In genomic region chr13:38077113-38077512, GRCm38 (mm10) we compare ENCODE assay signal across 12 mouse cellular contexts. TPM values are rescaled to one million over a fixed set of nuclear protein-coding genes. Genes with fewer than 3 reads are reported as not detected.
DNase-seq lines count a peak whose midpoint lies in the region; ATAC-seq and TF ChIP-seq lines count a peak whose summit lies in the region.
"Had no signal": no experiment of that assay in that cellular context is flagged by ENCODE, and none has a peak within 500 bp of the region (broad histone marks: within the 10 kb centered on the region; RNA-seq: fewer than 3 reads in every experiment).

No protein-coding gene starts in this region.

- no peaks in the 10 kb centered on the region for H3K9me3 ChIP-seq in kidney, postnatal 0 days (replicated peaks; ENCODE audit: low read length)
- H3K9me3 ChIP-seq in limb, embryonic 14.5 days (ENCODE audit: control insufficient read depth, low read length): no peaks in the 10 kb centered on the region

- no peak overlapping the region for H3K4me3 ChIP-seq in kidney, postnatal 0 days (replicated peaks; ENCODE audit: low read depth, low read length)
- H3K4me3 ChIP-seq in limb, embryonic 14.5 days (replicated peaks; ENCODE audit: low read length): no peak overlapping the region
- H3K4me3 ChIP-seq: erythroblast, embryonic 14.5 days had no signal

- no peaks in the 10 kb centered on the region for H3K36me3 ChIP-seq in kidney, postnatal 0 days (ENCODE audit: insufficient read depth, low read length)
- no peaks in the 10 kb centered on the region for H3K36me3 ChIP-seq in limb, embryonic 14.5 days (ENCODE audit: control insufficient read depth, insufficient read depth, low read length)

- 19% methylated on average over 11 of the region's 11 CpGs for WGBS in kidney, postnatal 0 days
- 21% methylated on average over 11 of the region's 11 CpGs for WGBS in limb, embryonic 14.5 days

- ATAC-seq in kidney, postnatal 0 days (replicated peaks; ENCODE audit: low FRiP score, low read depth): no peak
- no peak for ATAC-seq in limb, embryonic 14.5 days (ENCODE audit: low FRiP score, low read depth)
- ATAC-seq in activated CD4-positive, CD25-positive, alpha-beta regulatory T cell, adult 4 months: no peak
- ATAC-seq in inflammation-experienced regulatory T-cells, adult 6 months: no peak

- no peak overlapping the region for H3K4me2 ChIP-seq in kidney, postnatal 0 days (ENCODE audit: low read length)
- H3K4me2 ChIP-seq in limb, embryonic 14.5 days (replicated peaks; ENCODE audit: low read depth, low read length, severe bottlenecking): no peak overlapping the region

- no peak overlapping the region for H3K27ac ChIP-seq in kidney, postnatal 0 days
- H3K27ac ChIP-seq in limb, embryonic 14.5 days (replicated peaks; ENCODE audit: low read depth, low read length): no peak overlapping the region

- H3K9ac ChIP-seq in kidney, postnatal 0 days (ENCODE audit: low read depth, low read length): no peak overlapping the region
- H3K9ac ChIP-seq in limb, embryonic 14.5 days (ENCODE audit: low read depth, low read length, severe bottlenecking): no peak overlapping the region

- no peak for TF ChIP-seq CTCF in kidney, postnatal 0 days (IDR thresholded peaks at IDR 0.05; ENCODE audit: low read depth)

- no peaks in the 10 kb centered on the region for H3K4me1 ChIP-seq in kidney, postnatal 0 days (replicated peaks; ENCODE audit: insufficient read depth, low read length)
- H3K4me1 ChIP-seq in limb, embryonic 14.5 days (ENCODE audit: control insufficient read depth, insufficient read depth, low read length): no peaks in the 10 kb centered on the region

- TF ChIP-seq POLR2A in limb, embryonic 14.5 days (IDR thresholded peaks at IDR 0.05; ENCODE audit: borderline replicate concordance, extremely low read depth, insufficient read depth, insufficient read length): no peak

- peak; percentile 45 for DNase-seq in kidney, postnatal 0 days (ENCODE audit: low spot score)
- no peak for DNase-seq in kidney, adult 8-10 months
- peak; percentile 28 for DNase-seq in WW6 (ENCODE audit: low read depth, low spot score)
- DNase-seq in limb, embryonic 14.5 days (ENCODE audit: low spot score): peak; percentile 44
- DNase-seq in thymus, postnatal 14 days: peak; percentile 29
- DNase-seq: adrenal gland, postnatal 36 days; cerebellum, adult 2 months; kidney, postnatal 10 days; left cerebral cortex, postnatal 4 days had no signal

- H3K27me3 ChIP-seq in kidney, postnatal 0 days (ENCODE audit: insufficient read depth, low read length): no peaks in the 10 kb centered on the region
- H3K27me3 ChIP-seq in limb, embryonic 14.5 days (ENCODE audit: control insufficient read depth, insufficient read depth, low read length): no peaks in the 10 kb centered on the region

RNA-seq across cellular contexts. Expression of gene Cage1, which starts 40.2 kb away (rescaled TPM):
- polyA plus RNA-seq in kidney, postnatal 0 days (2015; fragmentation: Nextera tagmentation; extraction: Ambion mirVana): 2.0 and 2.1 TPM in 2 replicates
- 0.50 and 0.57 TPM in 2 replicates for polyA plus RNA-seq in limb, embryonic 14.5 days (2012; rRNA removed)
- polyA plus RNA-seq in limb, embryonic 14.5 days (2014; fragmentation: Nextera tagmentation; extraction: Ambion mirVana): 1.3 TPM in 2 replicates
- polyA plus RNA-seq in activated CD4-positive, CD25-positive, alpha-beta regulatory T cell, adult 4 months (2017; shearing (Covaris generic)): 1 to 10 TPM; 1.5 to 2.4 TPM
- 1 to 10 TPM; 1.1 to 3.9 (median 1.5) TPM for polyA plus RNA-seq in inflammation-experienced regulatory T-cells, adult 6 months (2017; shearing (Covaris generic))

RNA-seq across cellular contexts. Expression of gene Riok1, which starts 40.3 kb away (rescaled TPM):
- 39.7 and 40.0 TPM in 2 replicates for polyA plus RNA-seq in kidney, postnatal 0 days (2015; fragmentation: Nextera tagmentation; extraction: Ambion mirVana)
- 33.7 and 54.4 TPM in 2 replicates for polyA plus RNA-seq in limb, embryonic 14.5 days (2012; rRNA removed)
- 45.4 and 52.4 TPM in 2 replicates for polyA plus RNA-seq in limb, embryonic 14.5 days (2014; fragmentation: Nextera tagmentation; extraction: Ambion mirVana)
- 100 to 1,000 TPM in 1 of 2 experiments, 10 to 100 TPM in 1; 82.1 to 103 TPM for polyA plus RNA-seq in activated CD4-positive, CD25-positive, alpha-beta regulatory T cell, adult 4 months (2017; shearing (Covaris generic))
- 100 to 1,000 TPM in 1 of 3 experiments, 10 to 100 TPM in 2; 86.6 to 129 (median 91.8) TPM for polyA plus RNA-seq in inflammation-experienced regulatory T-cells, adult 6 months (2017; shearing (Covaris generic))

Comparison
In these comparisons a context has a peak if more than half of its experiments do, and no peak if none do; other contexts are left out.
1. DNase-seq: peak in kidney, postnatal 0 days (single experiment), WW6 (single experiment), limb, embryonic 14.5 days (single experiment) and thymus, postnatal 14 days (single experiment); none in kidney, adult 8-10 months (0 of 2).